Mouse (Mus musculus) small intestine, adult 10 weeks (tissue): ENCODE data around the gene Ubox5. TPM values are rescaled to one million over a fixed set of nuclear protein-coding genes. Genes with fewer than 3 reads are reported as not detected.

Source experiments
- polyA plus RNA-seq: library from polyadenylated mRNA; stranded (reverse); fragments of 350-450 nt; fragmentation: Illumina TruSeq; extraction: RNeasy Lipid Tissue Mini Kit (QIAGEN cat#74804); gene quantifications from one replicate; pipeline ENCODE4 v1.2.3, GENCODE M21; 2014; ENCODE audit warnings: low replicate concordance

Ubox5 gene
- polyA plus RNA-seq = 3.2 TPM

GRCm38 (mm10) chr2:130629839-130630203 is at the start of gene Ubox5, which contains the start of gene Fastkd5:
Gene Ubox5 (minus strand): TSS chr2:130630038.
Gene Fastkd5 (minus strand): TSS chr2:130630027.

DNA sequence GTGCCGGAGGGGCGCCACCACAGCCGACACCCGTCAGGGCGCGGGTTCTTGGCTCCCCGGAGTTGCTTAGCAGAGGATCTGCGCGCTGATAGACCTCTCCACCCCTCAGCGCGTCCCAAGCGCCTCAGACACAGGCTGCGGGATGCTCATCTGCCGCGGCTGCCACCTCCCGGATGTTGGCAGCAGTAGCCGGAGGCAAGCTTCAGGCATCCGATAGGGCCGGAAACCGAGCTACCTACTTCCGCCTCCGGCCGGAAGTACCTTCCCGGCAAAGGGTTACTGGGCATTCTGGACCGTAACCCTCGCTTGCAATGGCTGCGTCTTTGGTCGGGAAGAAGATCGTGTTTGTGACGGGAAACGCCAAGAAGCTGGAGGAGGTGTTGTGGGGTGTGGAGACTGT is 37.7 kb upstream of the Ubox5 start, which contains the start of gene Itpa:
Gene Itpa, plus strand, starts transcription at position 52 of the 400 bp plus-strand sequence.

GRCm38 (mm10) chr2:130664102-130664701 is 34.4 kb upstream of the Ubox5 start, which contains the start of gene Ddrgk1:
Gene Ddrgk1 (minus strand): TSS chr2:130664659.

GRCm38 (mm10) chr2:130642684-130643369 is 13.0 kb upstream of the Ubox5 start, which contains the start of gene Lzts3:
Gene Lzts3 (minus strand): TSS chr2:130642803.

DNA sequence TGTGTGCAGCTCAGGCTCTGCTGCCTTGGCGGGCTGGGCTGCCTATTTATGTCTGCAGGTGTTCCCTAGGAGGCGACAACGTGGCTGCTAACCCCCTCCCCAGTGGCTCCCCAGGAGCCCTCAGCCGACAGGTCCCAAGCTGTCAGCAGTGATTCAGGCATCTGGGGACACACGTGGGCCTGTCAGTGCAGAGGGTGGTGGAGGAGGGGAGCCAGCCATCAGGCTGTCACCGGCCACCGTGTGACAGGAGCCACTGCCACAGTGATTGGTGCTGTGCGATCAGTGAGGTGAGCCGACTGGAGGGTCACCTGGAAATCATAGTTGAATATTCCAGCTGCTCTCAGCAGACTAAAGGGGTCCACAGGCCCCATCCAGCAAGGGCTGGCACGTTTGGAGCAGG is 47.3 kb downstream of the Ubox5 start, which contains the start of gene Avp:
Gene Avp, minus strand, starts transcription at position 3 of the 400 bp plus-strand sequence.

DNA sequence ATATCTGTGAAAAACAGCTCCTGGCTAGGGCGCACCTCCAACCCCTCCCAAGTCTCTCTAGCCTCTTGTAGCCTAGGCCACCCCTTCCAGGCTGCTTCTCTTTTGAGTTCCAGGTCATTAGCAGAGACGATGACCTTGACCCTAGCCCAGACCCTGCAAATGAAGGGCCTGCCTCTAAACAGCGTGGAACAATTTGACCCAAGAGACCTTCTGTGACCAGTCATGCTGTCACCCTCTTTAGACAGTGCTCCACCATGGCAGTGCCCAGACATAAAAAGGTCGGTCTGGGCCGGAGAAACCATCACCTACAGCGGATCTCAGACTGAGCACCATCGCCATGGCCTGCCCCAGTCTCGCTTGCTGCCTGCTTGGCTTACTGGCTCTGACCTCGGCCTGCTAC is 54.0 kb downstream of the Ubox5 start, which contains the start of gene Oxt:
Gene Oxt, plus strand, starts transcription at position 301 of the 400 bp plus-strand sequence.

GRCm38 (mm10) chr2:130563212-130564055 is 66.4 kb downstream of the Ubox5 start, which contains the start of gene Mrps26:
Gene Mrps26 (plus strand): TSS chr2:130563742.

Other genes with a start within 250 kb of the Ubox5 start
- not detected for gene Cpxm1, start 232.5 kb downstream of the Ubox5 start, polyA plus RNA-seq
- not detected for gene Gm28372, start 224.8 kb downstream of the Ubox5 start, polyA plus RNA-seq
- not detected for gene 1700020A23Rik, start 224.8 kb downstream of the Ubox5 start, polyA plus RNA-seq
- not detected for gene Tmem239, start 223.6 kb downstream of the Ubox5 start, polyA plus RNA-seq
- gene Vps16, start 205.7 kb downstream of the Ubox5 start, polyA plus RNA-seq = 16.3 TPM
- 3.5 TPM for gene Pced1a, start 205.3 kb downstream of the Ubox5 start, polyA plus RNA-seq
- gene Ptpra, start 179.8 kb downstream of the Ubox5 start, polyA plus RNA-seq = 52.3 TPM
- gene Mrps26, start 66.3 kb downstream of the Ubox5 start, polyA plus RNA-seq = 0.59 TPM
- gene Oxt, start 53.9 kb downstream of the Ubox5 start, polyA plus RNA-seq = not detected
- gene Avp, start 47.5 kb downstream of the Ubox5 start, polyA plus RNA-seq = not detected
- gene Fastkd5, start within 50 bp of the Ubox5 start, polyA plus RNA-seq = 22.9 TPM
- 5.8 TPM for gene Lzts3, start 12.8 kb upstream of the Ubox5 start, polyA plus RNA-seq
- 3.7 TPM for gene Ddrgk1, start 34.6 kb upstream of the Ubox5 start, polyA plus RNA-seq
- 28.7 TPM for gene Itpa, start 37.6 kb upstream of the Ubox5 start, polyA plus RNA-seq
- 0.15 TPM for gene Slc4a11, start 67.5 kb upstream of the Ubox5 start, polyA plus RNA-seq